Mouse (Mus musculus) embryonic fibroblast, embryonic 13.5 days (primary cell): ENCODE data around the gene Fam47e. TPM values are rescaled to one million over a fixed set of nuclear protein-coding genes. Genes with fewer than 3 reads are reported as not detected.

Experiments used
- H3K27ac ChIP-seq: 2 replicates; pipeline ENCODE4 v1.5.1; 2012; ENCODE audit warnings: low read length, control low read depth, inconsistent platforms; ENCODE audit not compliant: insufficient read depth
- H3K4me1 ChIP-seq: 2 replicates; pipeline ENCODE4 v1.6.1; 2011; ENCODE audit warnings: low read length; ENCODE audit not compliant: control insufficient read depth, insufficient read depth
- H3K4me3 ChIP-seq: 2 replicates; pipeline ENCODE4 v1.5.1; 2011; ENCODE audit warnings: mild to moderate bottlenecking, control low read depth, low read length; ENCODE audit not compliant: insufficient read depth
- CTCF ChIP-seq: IDR thresholded peaks from 2 replicates; pipeline ENCODE4 v1.5.1; 2011; ENCODE audit warnings: mild to moderate bottlenecking, control low read depth, low read length, moderate library complexity, borderline replicate concordance; ENCODE audit not compliant: insufficient read depth
- POLR2A ChIP-seq: IDR thresholded peaks from 2 replicates; pipeline ENCODE4 v1.6.1; 2011; ENCODE audit warnings: low read depth, mild to moderate bottlenecking, control low read depth, low read length, moderate library complexity
- polyA plus RNA-seq: library from polyadenylated mRNA; stranded (reverse); fragments of >200 nt; gene quantifications from 2 replicates; pipeline ENCODE4 v1.2.4, GENCODE M21; 2011; ENCODE audit warnings: low read depth; ENCODE audit not compliant: missing spikeins, insufficient read length

Fam47e gene
- polyA plus RNA-seq, 1 experiment: not detected

- Histone ChIP-seq H3K4me1 (no peaks in the 10 kb centered on the region), H3K4me3 (no peak overlapping the region), H3K27ac (no peak overlapping the region)
- no peak for TF ChIP-seq CTCF
- TF ChIP-seq POLR2A: no peak
Measured at GRCm38 (mm10) chr5:92635891-92636290, 81.0 kb downstream of the Fam47e start.

DNA sequence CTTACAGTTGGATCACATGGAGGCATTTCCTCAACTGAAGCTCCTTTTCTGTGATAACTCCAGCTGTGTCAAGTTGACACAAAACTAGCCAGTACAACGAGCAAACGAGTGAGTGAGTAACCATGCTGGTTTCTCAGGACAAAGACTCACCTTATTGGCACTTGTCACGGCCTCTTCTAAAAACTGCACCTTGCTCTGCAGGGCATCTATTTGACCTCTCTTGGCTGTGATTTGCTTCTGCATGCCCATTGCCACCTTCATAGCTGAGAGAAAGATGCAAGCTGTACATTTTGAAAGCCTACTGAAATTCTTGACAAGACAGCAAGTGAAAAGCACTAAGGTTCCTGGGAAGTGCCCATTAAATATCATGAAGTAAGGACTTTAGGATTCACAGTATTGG is 86.0 kb downstream of the Fam47e start:
- Histone ChIP-seq H3K4me3 (no peak overlapping the region), H3K4me1 (no peaks in the 10 kb centered on the region), H3K27ac (no peak overlapping the region)
- TF ChIP-seq POLR2A (no peak), CTCF (no peak)

Other genes with a start within 250 kb of the Fam47e start
- 30.0 and 31.7 TPM in 2 replicates for gene Sdad1, start 244.6 kb upstream of the Fam47e start, polyA plus RNA-seq
- 0.17 and 0.23 TPM in 2 replicates for gene Cxcl9, start 227.0 kb upstream of the Fam47e start, polyA plus RNA-seq
- not detected in 2 replicates for gene Art3, start 223.2 kb upstream of the Fam47e start, polyA plus RNA-seq
- gene Cxcl10, start 206.2 kb upstream of the Fam47e start, polyA plus RNA-seq: 6.1 and 7.7 TPM in 2 replicates
- 31.6 and 44.3 TPM in 2 replicates for gene Nup54, start 119.8 kb upstream of the Fam47e start, polyA plus RNA-seq
- gene Scarb2, start 48.2 kb upstream of the Fam47e start, polyA plus RNA-seq: 67.1 and 79.3 TPM in 2 replicates
- 23.2 and 26.6 TPM in 2 replicates for gene Stbd1, start 48.0 kb downstream of the Fam47e start, polyA plus RNA-seq
- gene Ccdc158, start 120.2 kb downstream of the Fam47e start, polyA plus RNA-seq: 0.62 and 1.3 TPM in 2 replicates
- gene Shroom3, start 128.4 kb downstream of the Fam47e start, polyA plus RNA-seq: 0.99 and 1.2 TPM in 2 replicates